Mouse (Mus musculus) adipocyte (in vitro differentiated cells): ENCODE data around the gene Lrch1.

Experiments used
- DNase-seq: peaks from one replicate; pipeline ENCODE4 v3.0.0-alpha.2; 2016; ENCODE audit warnings: low spot score

The Lrch1 gene

DNA sequence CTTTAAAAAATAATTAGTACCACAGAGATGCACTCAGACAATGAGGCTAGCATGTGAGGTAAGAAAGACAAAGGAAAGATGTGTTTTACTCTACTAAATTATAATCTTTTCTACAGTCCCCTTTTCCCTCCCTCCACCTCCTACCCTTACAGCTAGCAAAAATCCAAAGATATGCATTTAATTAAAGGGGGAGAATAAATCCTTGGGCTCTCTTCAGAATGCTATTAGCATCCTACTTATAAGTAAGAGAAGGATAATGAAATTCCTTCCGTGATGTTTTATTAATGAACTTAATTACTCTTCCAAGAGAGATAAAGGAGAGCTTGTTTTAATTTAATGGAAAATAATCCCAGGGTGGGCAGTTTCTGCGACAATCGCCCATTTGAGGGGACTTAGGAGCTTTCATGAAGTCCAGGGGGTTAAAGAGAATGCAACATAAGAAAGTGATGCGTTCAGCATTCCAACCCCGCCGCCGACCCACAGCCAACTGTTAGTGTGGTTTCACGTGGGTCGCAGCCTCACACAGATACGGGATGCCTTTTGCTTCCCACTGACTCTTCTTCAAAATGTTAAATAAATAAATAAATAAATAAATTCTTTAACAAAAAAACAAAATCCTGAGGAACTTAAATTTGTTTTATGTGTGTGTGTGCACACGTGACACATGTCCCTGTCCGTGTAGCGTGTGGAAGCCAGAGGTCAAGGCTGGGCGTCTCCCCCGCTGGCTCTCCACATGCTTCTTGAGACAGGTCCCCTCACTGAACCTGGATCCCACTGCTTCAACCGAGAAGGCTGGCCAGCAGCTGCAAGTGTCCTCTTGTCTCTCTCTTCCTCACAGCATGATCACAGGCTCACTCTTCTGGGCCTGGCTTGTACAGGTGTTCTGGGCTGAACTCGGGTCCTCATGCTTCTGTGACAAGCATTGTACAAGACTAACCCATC, 132.6 kb downstream of the Lrch1 start:
- no peak for DNase-seq

DNA sequence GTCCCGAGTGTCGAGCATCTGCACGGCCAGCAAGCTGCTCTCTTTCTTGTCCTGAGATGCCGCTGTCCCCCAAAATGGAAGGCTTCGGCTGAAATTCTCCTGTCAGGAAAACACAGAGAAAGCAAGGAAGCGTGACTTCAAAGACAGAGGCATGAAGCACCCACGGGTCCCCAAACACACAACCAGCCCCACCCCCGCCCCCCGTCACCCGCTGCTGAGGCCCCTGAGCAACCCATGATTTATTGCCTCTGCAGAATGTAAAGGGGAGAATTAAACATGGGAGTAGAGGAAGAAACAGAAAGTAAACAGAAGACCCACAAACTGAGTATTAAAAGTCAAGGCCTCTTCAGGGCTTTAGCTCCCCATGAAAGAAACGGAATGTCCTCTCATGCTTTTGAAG, 136.1 kb downstream of the Lrch1 start:
- no peak for DNase-seq

- DNase-seq: peak; percentile 60
These were observed 145.7 kb downstream of the Lrch1 start for GRCm38 (mm10) chr14:74801961-74802360.

GRCm38 (mm10) chr14:74798063-74798890, 149.4 kb downstream of the Lrch1 start:
- no peak for DNase-seq

GRCm38 (mm10) chr14:74797386-74798062, 150.2 kb downstream of the Lrch1 start:
- DNase-seq: peak; percentile 29

GRCm38 (mm10) chr14:74794931-74795330, 152.7 kb downstream of the Lrch1 start:
- peak; percentile 93 for DNase-seq

GRCm38 (mm10) chr14:74792793-74793192, 154.9 kb downstream of the Lrch1 start:
- DNase-seq: peak; percentile 16

GRCm38 (mm10) chr14:74790535-74790934, 157.1 kb downstream of the Lrch1 start:
- DNase-seq: no peak

DNA sequence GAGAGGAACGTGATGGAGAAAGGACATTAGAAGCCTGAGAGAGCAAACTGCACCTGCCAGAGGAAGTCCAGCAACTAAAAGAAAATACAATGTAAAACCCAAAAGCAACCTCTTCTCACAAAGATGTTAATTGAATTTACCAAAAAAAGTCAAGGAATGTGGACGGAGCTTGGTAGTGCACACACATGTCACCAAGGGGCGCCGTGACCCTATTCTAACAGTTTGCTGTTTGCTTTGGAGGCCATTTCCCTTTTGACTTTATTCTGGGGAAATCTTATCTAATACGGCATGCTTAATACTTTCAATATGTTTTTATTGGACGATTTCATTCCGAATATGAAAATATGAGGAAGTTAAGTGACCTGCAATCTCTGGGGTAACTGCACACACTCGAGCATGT, 158.9 kb downstream of the Lrch1 start:
- peak; percentile 26 for DNase-seq

GRCm38 (mm10) chr14:74787717-74788116, 160.0 kb downstream of the Lrch1 start:
- no peak for DNase-seq

- no peak for DNase-seq
These were observed 163.3 kb downstream of the Lrch1 start for GRCm38 (mm10) chr14:74784243-74784934.

GRCm38 (mm10) chr14:74774046-74774619, 173.5 kb downstream of the Lrch1 start:
- no peak for DNase-seq

DNA sequence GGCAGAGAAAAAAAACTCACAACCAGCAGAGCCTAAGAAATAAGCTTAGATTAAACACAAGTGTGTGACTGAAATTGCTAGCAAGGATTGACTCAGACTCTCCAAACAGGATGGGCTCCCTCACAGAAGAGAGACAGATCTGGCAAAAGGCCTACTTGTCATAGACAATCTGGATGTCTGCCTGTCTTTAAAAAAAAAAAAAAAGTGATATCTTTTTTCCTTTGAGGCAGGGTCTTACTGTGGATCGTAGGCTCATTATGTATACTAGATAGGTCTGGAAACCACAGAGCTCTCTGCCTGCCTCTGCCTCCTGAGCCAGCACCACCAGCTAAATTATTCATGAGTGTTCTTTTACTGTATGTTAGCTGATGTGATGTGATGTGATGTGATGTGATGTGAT, 179.8 kb downstream of the Lrch1 start:
- no peak for DNase-seq

- peak; percentile 84 for DNase-seq
These were observed 183.3 kb downstream of the Lrch1 start for GRCm38 (mm10) chr14:74764191-74764918.

- DNase-seq: no peak
These were observed 210.8 kb downstream of the Lrch1 start for GRCm38 (mm10) chr14:74736850-74737249.

GRCm38 (mm10) chr14:74735471-74735870, 212.2 kb downstream of the Lrch1 start:
- no peak for DNase-seq

DNA sequence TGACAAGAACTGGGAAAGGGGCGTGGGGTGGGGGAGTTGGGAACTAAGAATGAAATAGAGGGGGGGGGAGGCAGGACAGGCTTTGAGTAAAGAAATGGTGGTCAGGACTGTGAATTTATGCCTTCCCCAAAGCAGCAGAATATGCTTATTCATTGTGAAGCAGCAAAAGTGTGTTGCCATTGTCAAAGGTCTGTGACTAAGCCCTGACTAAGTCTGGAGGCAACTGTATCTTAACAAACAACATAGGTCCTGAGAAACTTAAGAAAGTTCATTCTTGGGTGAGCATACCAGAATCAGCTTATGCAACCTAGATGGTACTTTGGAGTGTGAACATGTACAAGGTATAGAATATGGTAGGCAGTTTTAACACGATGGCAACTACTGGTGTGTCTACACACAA, 214.3 kb downstream of the Lrch1 start:
- DNase-seq: peak; percentile 20

DNA sequence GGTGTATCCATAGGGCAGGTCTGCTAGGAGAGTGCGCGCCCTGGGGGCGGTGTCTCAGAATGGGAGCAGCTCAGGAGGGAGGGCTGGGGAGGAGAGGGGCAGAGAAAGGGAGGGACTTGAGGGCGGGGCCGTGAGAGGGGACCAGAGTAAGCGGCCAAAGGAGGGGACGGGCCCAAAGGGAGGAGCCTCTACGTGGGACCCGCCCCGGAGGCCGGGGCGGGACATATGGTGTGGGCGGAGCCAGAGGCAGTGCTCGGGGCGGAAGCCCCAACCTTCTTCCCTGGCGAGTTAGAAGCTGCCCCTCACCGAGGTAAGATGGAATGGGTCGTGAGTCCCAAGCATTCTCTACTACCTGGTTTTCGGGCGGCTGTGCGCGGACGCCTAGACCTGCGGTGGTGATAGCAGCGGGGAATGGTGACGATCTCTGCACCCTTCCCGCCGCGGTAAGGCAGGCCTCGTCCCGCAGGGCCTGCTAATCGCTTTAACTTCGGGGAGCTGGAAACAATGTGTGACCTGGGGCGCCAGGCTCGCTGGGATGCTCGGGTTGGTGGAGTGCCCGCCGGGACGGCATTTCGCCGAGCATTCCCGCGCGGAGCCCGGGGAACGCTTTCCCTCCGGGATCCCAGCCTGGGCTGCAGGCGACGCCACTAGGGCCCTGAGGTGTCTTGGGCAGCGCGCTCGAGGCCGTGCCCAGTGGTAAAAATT, 215.4 kb downstream of the Lrch1 start, which contains the start of gene Esd:
Gene Esd, plus strand, starts transcription at position 219 of the 705 bp plus-strand sequence.
- DNase-seq: peak; percentile 88

DNA sequence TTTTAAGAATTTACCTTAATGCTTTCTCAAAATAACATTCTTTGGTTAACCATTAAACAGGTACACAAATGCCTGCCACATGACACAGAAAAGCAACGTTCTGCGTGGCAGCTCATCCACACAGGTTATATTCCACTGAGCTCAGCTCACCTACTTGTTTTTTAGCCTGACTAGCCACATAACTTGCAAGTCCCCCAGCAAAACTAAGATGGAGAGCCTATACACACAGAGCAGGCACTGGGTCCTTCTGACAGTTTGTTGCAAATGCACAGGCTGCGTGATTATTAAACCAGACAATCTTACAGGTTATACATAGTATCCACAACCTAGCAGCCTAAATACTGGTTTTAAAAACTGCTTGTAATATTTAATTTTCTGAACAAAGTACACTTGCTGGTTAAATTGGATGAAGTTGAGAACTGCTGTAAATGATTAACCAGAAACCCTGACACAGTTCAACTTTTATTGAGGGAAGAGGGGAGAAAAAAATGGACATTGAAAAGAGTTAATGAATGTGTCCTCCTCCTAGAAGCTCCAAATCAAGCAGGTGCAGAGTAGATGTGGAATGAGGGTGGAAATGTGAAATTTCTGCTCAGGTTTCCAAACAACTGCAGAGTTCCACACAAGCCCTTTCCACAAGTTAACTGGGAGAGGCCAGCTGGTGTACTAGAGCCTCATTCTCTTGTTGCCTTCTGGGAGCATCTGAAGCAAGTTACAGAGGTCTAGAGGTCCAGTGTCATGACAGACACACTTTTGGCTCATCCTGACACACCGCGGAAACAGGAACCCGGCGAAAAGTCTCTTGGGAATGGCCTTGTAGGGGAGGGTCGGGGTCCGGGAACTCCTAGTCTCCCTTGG, 216.2 kb downstream of the Lrch1 start:
- no peak for DNase-seq
